Mouse (Mus musculus): ENCODE results near the gene Eef1g.
A peak's percentile ranks its signal among the peaks of the same experiment; 100 is the strongest.
"Not testable (repeated sequence)": the region's sequence is repeated elsewhere in the genome, so short reads cannot be mapped to it uniquely, and the experiment has no call there.

Gene Eef1g

GRCm38 (mm10) chr19:8946929-8947328 is 19.9 kb upstream of the Eef1g start:
- no peak for DNase-seq

- no peak for DNase-seq
These were observed 16.7 kb upstream of the Eef1g start for GRCm38 (mm10) chr19:8950190-8950589.

GRCm38 (mm10) chr19:8952241-8952640 is 14.6 kb upstream of the Eef1g start:
- DNase-seq: no peak

GRCm38 (mm10) chr19:8953135-8954039 is 13.5 kb upstream of the Eef1g start, which contains the start of gene Tut1:
TSS of gene Tut1 (plus strand) at chr19:8953847.
- DNase-seq: peak; percentile 95

GRCm38 (mm10) chr19:8954171-8954570 is 12.7 kb upstream of the Eef1g start:
- DNase-seq: no peak

- no peak for DNase-seq
These were observed 4.6 kb upstream of the Eef1g start for GRCm38 (mm10) chr19:8962256-8962655.

- DNase-seq: no peak
These were observed 1.8 kb upstream of the Eef1g start for GRCm38 (mm10) chr19:8965075-8965474.

- no peak for DNase-seq
These were observed 1.1 kb upstream of the Eef1g start for GRCm38 (mm10) chr19:8965771-8966170.

- DNase-seq: no peak
These were observed 647 bp upstream of the Eef1g start for GRCm38 (mm10) chr19:8966198-8966589.

GRCm38 (mm10) chr19:8967373-8967743 is 517 bp downstream of the Eef1g start:
- DNase-seq: no peak

- DNase-seq: no peak
These were observed 1.1 kb downstream of the Eef1g start for GRCm38 (mm10) chr19:8967893-8968292.

GRCm38 (mm10) chr19:8972491-8972890 is 5.7 kb downstream of the Eef1g start:
- not testable (repeated sequence) for DNase-seq

- no peak for DNase-seq
These were observed 7.8 kb downstream of the Eef1g start for GRCm38 (mm10) chr19:8974638-8975037.

- no peak for DNase-seq
These were observed 8.7 kb downstream of the Eef1g start for GRCm38 (mm10) chr19:8975491-8975890.

- DNase-seq: no peak
These were observed 9.7 kb downstream of the Eef1g start for GRCm38 (mm10) chr19:8976535-8976934.

GRCm38 (mm10) chr19:8980771-8981170 is 13.9 kb downstream of the Eef1g start:
- DNase-seq: no peak

GRCm38 (mm10) chr19:8981450-8982168 is 14.8 kb downstream of the Eef1g start:
- DNase-seq: no peak

GRCm38 (mm10) chr19:8982303-8983149 is 15.7 kb downstream of the Eef1g start:
- no peak for DNase-seq

- DNase-seq: no peak
These were observed 16.4 kb downstream of the Eef1g start for GRCm38 (mm10) chr19:8983150-8983650.

GRCm38 (mm10) chr19:8984255-8984868 is 17.5 kb downstream of the Eef1g start:
- DNase-seq: no peak

- DNase-seq: no peak
These were observed 19.1 kb downstream of the Eef1g start for GRCm38 (mm10) chr19:8985891-8986290.

GRCm38 (mm10) chr19:8987816-8988215 is 21.0 kb downstream of the Eef1g start:
- no peak for DNase-seq
